Mouse (Mus musculus) gastrocnemius, postnatal 14 days (tissue): ENCODE results near the gene Tekt2. TPM values are rescaled to one million over a fixed set of nuclear protein-coding genes. Genes with fewer than 3 reads are reported as not detected.
A peak's percentile ranks its signal among the peaks of the same experiment; 100 is the strongest.

Source experiments
- DNase-seq: peaks from one replicate; pipeline ENCODE4 v3.0.0; 2021; ENCODE audit warnings: mixed read lengths
- intact Hi-C: fragments of 180-260 bp; cut with DNase I; formaldehyde crosslinking; loops from one replicate; pipeline ENCODE4 v1.15.1; 2025; ENCODE audit warnings: low total_unique reads
- total RNA-seq, 2 experiments: library from RNA; stranded (reverse); gene quantifications; 2 replicates each; pipeline ENCODE4 v1.2.3; 2021

The Tekt2 gene
- total RNA-seq, 2 experiments from 2014 or later: 0.74 to 1.1 TPM

DNA sequence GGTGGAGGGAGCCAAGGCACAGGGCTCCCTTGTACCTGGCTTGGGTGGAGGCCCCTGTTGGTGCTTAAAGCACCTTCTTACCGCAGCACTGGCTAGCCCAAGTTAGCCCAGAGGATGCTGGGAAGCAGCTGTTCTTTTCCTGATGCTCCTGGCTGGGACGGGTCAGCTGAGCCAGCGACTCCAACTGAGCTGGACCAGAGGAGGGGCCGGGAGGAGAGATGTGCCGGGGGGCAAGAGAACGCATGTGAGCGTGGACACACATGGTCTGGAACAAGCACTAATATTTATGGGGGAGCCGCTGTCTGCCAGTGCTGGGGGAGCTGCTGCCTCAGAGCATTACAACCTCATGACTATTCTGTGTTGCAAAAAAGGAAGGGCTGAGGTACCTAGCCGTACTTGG, 46.5 kb downstream of the Tekt2 start:
- intact Hi-C loops: loop anchor here (5.0 kb wide), 1 partner anchor 33 kb away; no protein-coding TSS in a partner anchor
- no peak for DNase-seq

GRCm38 (mm10) chr4:126278565-126278915, 46.9 kb downstream of the Tekt2 start:
- intact Hi-C loops: loop anchor here (5.0 kb wide), 1 partner anchor 34 kb away; no protein-coding TSS in a partner anchor
- DNase-seq: no peak

GRCm38 (mm10) chr4:126277906-126278564, 47.5 kb downstream of the Tekt2 start:
- intact Hi-C loops: loop anchor here (5.0 kb wide), 1 partner anchor 34 kb away; no protein-coding TSS in a partner anchor
- peak; percentile 61 for DNase-seq

GRCm38 (mm10) chr4:126275681-126276131, 49.8 kb downstream of the Tekt2 start:
- intact Hi-C loops: loop anchor here (5.0 kb wide), 1 partner anchor 37 kb away; no protein-coding TSS in a partner anchor

DNA sequence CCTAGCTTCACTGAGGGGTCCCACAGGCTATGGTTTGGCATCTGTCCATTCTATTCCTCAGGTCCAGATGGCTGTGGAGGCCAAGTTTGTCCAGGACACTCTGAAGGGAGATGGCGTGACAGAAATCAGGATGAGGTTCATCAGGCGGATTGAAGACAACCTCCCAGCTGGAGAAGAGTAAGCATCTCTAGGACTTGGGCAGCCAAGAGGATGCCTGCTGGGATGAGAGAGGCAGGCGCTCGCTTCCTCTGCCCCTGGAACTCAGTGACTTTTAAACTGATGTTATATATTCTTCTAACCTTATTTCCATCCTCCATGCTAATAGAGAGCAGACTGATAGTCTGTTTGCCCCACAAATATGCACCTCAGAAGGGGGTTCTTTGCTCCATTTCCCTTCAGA, 50.4 kb downstream of the Tekt2 start:
- intact Hi-C loops: loop anchor here (5.0 kb wide), 1 partner anchor 37 kb away; no protein-coding TSS in a partner anchor
- no peak for DNase-seq

More at GRCm38 (mm10) chr4:126275681-126276131, 49.8 kb downstream of the Tekt2 start:
- peak; percentile 48 for DNase-seq

DNA sequence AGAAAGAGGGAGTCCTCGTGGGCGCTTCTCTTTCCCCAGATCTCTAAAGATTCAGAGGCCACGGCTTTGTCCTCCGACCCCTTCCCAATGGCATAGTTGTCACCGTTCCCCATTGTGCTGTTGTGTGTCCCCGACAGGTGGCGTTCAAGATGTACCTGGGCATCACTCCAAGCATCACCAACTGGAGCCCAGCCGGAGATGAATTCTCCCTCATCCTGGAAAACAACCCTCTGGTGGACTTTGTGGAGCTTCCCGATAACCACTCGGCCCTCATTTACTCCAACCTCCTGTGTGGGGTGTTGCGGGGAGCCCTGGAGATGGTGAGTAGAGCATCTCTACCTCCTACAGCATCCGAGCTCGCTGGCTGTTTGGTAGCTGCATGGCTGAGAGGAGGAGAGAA, 51.7 kb downstream of the Tekt2 start:
- intact Hi-C loops: no loop called here
- no peak for DNase-seq

Other genes with a start within 250 kb of the Tekt2 start
- gene Lsm10, start 229.1 kb downstream of the Tekt2 start, total RNA-seq: 1 to 10 TPM; 5.7 to 8.3 TPM
- 10 to 100 TPM; 25.1 to 41.9 TPM for gene Stk40, start 221.7 kb downstream of the Tekt2 start, total RNA-seq
- 10 to 100 TPM; 16.2 to 16.6 TPM for gene Eva1b, start 177.9 kb downstream of the Tekt2 start, total RNA-seq
- 1 to 10 TPM; 1.1 to 1.2 TPM for gene Sh3d21, start 162.2 kb downstream of the Tekt2 start, total RNA-seq
- gene Thrap3, start 122.9 kb downstream of the Tekt2 start, total RNA-seq: 10 to 100 TPM; 92.1 to 99.3 TPM
- gene Map7d1, start 69.3 kb downstream of the Tekt2 start, total RNA-seq: 100 to 1,000 TPM; 165 to 201 TPM
- 10 to 100 TPM; 22.2 to 24.3 TPM for gene Trappc3, start 63.4 kb downstream of the Tekt2 start, total RNA-seq
- 1 to 10 TPM; 4.7 to 5.6 TPM for gene Col8a2, start 38.9 kb downstream of the Tekt2 start, total RNA-seq
- gene Adprhl2, start 4.0 kb downstream of the Tekt2 start, total RNA-seq: 10 to 100 TPM in 1 of 2 experiments, 1 to 10 TPM in 1; 9.8 to 11.5 TPM
- 1 to 10 TPM; 6.4 to 7.8 TPM for gene Ago3, start 103.9 kb upstream of the Tekt2 start, total RNA-seq
- gene Ago1, start 142.9 kb upstream of the Tekt2 start, total RNA-seq: 1 to 10 TPM; 6.8 to 7.9 TPM
- 1 to 10 TPM; 2.1 to 2.2 TPM for gene Ago4, start 207.8 kb upstream of the Tekt2 start, total RNA-seq
- 1 to 10 TPM; 2.1 to 2.5 TPM for gene Clspn, start 231.2 kb upstream of the Tekt2 start, total RNA-seq